Mouse (Mus musculus): ENCODE data around the gene Trim7. TPM values are rescaled to one million over a fixed set of nuclear protein-coding genes. Genes with fewer than 3 reads are reported as not detected.
A peak's percentile ranks its signal among the peaks of the same experiment; 100 is the strongest.
"Not testable (repeated sequence)": the region's sequence is repeated elsewhere in the genome, so short reads cannot be mapped to it uniquely, and the experiment has no call there.

The Trim7 gene
- total RNA-seq (2021) = 10 to 100 TPM in 1 of 2 experiments, 1 to 10 TPM in 1; 9.4 to 12.4 TPM

DNA sequence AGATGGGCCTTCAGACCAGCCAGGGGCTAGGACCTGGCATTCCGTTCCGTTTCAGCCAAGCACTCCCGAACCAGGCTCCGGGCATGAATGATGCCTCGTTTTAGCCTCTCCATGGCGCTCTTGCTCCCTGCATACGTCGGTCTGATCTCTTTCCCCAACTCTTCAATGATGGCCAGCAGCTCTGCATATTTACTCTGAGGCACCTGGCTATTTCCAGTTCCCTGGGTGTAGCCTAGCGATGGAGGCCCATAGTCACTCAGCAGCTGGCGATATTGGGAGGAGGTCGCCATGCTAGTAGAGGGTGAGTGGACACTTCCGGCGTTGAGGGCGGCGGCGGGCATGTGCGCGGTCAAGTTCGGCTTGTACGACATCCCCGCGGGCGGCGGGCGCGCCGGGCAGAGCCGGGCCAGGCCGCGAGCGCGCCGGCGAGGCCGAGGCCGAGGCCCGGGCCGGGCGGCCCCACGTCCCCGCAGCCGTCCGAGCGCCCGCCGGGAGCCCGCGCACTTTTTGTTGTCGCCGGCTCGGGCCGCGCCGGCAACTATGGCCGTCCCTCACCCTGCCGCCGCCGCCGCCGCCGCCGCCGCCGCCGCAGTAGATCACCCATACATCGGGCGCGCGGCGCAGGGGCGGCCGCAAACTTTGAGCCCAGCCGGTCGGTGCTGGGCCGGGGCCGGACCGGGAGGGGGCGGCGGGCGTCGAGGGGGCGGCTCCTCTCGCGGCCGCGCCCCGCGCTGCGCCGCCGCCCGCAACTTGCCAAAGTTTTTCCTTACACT lies at the start of gene Trim7, which contains the start of gene Gm12184:
Trim7 (plus strand) TSS at position 162 of the 773 bp plus-strand sequence.
Gm12184 (minus strand) TSS at position 677 of the 773 bp plus-strand sequence.
- intact Hi-C loops (cut with DNase I) = not testable (repeated sequence)
- peak; percentile 21 for DNase-seq

DNA sequence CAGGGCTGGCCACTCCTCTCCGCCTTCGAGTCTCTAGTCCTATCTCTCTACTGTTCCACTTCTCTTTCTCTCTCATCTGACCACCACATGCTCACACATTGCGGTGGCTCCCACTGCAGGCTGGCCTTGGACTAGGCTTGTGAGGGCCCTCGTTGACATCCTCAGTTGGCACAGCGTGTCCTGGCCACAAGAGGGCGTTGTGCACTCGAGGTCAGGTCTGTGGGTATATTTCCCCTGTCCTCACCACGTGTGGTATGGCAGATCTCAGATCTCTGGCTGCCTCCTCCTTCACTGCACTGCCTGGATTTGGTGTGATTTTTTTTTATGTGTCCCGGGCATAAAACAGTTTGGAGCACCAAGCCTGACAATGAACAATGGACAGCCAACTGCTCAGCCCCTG lies 49.3 kb upstream of the Trim7 start:
- intact Hi-C loops (cut with DNase I) = loop anchor here (10.0 kb wide), 2 partner anchors 1852 to 1932 kb away; no protein-coding TSS in a partner anchor
- no peak for DNase-seq

DNA sequence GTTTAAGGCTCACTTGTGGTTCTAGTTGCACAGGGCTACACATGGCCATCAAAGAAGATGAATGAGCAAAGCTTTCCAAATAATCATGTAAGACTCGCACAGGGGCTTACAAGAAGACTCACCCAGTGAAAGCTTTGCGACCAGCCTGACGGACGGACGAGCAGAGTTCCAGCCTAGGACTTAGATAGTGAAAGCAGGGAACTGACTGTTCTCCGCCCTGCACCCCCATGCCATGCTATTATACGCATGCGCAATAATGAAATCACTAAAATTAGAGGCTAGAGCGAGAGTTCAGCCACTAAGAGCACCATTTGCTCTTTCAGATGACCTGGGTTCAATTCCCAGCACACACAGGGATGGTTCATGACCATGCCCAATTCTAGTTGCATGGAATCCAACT lies 48.6 kb upstream of the Trim7 start:
- DNase-seq = no peak
- intact Hi-C loops (cut with DNase I) = loop anchor here (10.0 kb wide), 2 partner anchors 1853 to 1933 kb away; no protein-coding TSS in a partner anchor

DNA sequence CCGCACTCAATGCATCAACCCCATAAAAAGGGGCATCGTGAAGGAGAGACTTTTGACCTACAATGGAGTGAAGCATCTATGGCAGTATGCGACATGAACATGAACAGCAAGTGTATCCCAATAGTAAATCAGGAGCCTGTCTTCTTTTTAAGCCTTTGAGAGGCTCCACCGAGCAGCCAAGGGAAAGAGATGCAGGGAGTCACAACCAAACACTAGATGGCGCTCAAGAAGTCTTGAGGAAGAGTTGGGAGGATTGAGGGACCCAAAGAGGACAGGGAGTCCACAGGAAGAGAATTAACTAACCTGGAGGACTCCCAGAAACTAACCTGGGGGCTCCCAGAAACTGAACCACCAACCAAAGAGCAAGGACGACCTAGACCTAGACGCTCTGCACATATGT lies 46.5 kb upstream of the Trim7 start:
- intact Hi-C loops (cut with DNase I) = loop anchor here (10.0 kb wide), 2 partner anchors 1855 to 1935 kb away; no protein-coding TSS in a partner anchor

DNA sequence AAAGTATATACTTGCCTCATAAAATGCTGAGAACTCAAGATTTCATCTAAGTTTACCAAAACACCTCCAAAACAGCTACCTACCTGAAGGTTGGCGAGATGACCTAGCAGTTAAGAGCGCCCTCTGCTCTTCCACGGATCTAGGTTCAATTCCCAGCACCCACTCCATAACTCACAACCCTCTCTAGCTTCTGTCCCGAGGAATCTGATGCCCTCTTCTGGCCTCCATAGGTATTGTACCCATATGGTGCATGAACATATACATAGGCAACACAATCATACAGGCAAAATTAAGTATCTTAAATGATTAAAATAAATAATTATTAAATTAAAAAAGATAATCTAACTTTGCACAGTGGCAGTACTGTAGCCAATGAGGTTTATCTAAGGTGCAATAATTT lies 43.7 kb upstream of the Trim7 start:
- intact Hi-C loops (cut with DNase I) = no loop called here

More for the DNA sequence above, 46.5 kb upstream of the Trim7 start:
- DNase-seq = peak; percentile 19

DNA sequence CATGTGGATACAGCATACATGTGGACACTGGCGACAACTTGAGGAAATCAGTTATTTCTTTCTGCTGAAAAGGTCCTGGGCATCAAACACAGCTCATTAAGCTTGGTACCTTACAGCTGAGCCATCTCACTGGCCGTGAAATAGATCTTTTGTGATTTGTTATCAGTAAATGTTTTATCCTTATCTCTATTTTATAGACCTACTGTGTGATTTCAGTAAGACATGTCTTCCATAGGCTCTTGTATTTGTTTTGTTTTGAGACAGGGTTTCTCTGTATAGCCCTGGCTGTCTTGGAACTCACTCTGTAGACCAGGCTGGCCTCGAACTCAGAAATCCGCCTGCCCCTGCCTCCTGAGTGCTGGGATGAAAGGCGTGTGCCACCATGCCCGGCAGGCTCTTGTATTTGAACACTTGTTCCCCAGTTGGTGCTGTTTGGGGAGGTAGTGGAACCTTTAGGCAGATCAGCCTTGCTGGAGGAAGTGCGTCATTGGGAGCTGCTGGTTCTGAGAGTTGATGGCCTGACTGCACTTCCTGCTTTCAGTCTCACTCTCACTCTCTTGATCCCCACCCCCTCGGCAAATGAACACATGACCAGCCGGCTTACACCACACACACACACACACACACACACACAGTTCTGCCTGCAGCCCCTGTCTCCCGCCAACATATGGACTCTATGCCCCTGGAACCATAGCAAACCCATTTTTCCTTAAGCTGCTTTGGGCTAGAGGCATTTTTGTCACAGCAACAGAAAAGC lies 38.3 kb upstream of the Trim7 start:
- intact Hi-C loops (cut with DNase I) = no loop called here
- DNase-seq = peak; percentile 31

More for the DNA sequence above, 43.7 kb upstream of the Trim7 start:
- no peak for DNase-seq

DNA sequence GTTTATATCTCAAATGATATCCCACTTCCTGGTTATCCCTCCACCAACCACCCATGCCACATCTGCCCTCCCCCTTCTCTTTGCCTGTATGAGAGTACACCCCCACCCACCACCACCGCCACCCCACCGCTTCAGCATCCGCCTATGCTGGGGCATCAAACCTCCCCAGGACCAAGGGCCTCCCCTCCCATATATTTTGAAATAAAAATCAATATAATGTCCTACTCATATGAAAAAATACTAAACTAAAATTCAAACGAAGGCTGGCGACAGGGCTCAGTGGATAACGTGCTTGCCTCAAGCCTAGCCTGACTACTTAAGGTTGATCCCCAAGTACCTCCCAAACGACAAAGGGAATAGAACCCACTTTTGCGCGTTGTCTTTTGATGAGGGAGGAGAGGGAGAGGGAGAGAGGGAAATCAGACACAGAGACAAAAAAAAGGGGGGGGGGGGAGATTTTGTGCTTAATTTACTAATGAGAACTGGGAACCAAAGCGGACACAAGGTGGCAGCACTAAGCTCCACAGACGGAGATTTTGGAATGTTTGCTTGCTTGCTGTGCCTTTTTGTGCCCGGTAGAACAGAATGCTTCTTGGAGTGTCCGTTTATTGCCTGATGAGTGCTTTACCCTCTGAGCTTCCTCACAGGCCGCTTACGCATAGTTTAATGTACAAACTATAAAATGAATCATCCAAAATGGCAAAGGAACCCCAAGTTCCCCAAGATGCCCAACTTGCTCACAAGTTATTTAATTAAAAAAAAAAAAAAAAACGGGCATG lies 37.4 kb upstream of the Trim7 start:
- peak; percentile 82 for DNase-seq
- intact Hi-C loops (cut with DNase I) = no loop called here

DNA sequence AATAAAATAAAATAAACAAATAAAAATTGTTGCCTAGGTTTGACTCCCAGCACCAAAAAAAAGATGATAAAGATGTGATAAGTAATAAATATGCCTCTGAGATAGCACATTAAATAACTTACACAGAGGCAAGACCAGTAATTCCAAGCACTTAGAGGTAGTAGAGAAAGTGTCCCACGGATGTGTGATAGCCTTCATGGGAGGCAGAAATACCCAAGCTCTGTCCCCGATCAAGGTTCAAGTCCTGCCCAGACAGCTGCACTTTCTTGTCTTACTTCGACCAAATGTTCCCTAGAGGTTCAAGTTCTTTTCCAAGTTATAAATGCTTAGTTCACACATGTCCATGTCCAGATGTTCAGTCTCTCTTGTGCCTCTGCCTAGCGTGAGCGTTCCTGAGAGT lies 36.7 kb upstream of the Trim7 start:
- intact Hi-C loops (cut with DNase I) = no loop called here
- no peak for DNase-seq

DNA sequence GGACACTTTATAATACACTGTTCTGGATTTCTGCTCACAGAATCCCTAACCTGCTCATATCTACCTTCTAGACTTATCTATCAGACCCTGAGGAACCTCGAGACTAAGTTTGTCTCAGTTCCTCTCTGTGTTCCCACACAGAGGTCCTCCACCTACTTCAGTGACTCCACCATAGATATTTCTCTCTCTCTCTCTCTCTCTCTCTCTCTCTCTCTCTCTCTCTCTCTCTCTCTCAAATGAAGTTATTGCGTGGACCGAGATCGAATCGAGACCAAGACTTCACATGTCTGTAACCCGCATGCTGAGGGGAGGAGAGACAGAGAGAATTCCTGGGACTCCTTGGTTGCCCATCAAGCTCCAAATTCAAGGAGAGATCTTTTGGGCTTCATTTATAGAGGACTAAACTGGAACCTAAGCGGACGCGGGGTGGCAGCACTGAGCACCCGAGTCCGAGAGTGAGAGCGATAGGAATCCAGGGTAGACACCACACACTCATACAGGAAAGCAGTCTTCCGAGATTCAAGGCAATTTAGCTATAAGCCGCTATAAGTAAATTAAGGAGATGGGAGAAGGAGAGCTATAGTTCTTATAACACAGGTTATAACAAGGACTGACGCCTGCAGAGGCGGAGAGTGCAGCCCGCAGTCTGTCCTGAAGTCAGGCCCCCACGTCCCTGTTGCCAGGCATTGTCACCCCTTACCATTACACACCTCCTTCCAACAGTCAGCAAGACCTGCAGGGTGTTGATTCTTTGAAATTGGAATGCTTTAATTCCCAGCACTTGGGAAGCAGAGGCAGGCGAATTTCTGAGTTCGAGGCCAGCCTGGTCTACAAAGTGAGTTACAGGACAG lies 35.7 kb upstream of the Trim7 start:
- peak; percentile 86 for DNase-seq
- intact Hi-C loops (cut with DNase I) = loop anchor here (2.0 to 5.0 kb wide), 2 partner anchors 69 to 317 kb away; no protein-coding TSS in a partner anchor

DNA sequence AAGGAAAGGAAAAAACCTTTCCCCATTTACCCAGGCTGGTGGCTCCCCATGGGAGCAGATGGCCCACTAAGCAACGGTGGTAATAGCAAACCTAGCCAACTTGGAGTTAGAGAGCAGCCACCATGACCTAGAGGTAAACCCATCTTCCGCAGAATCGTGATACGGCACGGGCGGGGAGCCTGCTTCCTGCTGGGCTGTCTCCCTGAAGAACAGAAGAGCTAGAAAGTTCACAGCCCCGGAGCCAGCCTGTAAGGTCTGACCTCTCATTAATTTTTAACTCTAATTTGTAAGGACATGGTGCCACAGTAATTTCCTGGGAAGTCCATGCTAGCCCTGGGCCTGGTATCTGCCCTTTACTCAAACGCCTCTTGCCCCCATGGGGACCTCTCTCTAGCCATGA lies 35.0 kb upstream of the Trim7 start:
- intact Hi-C loops (cut with DNase I) = loop anchor here (2.0 to 5.0 kb wide), 2 partner anchors 68 to 316 kb away; no protein-coding TSS in a partner anchor

DNA sequence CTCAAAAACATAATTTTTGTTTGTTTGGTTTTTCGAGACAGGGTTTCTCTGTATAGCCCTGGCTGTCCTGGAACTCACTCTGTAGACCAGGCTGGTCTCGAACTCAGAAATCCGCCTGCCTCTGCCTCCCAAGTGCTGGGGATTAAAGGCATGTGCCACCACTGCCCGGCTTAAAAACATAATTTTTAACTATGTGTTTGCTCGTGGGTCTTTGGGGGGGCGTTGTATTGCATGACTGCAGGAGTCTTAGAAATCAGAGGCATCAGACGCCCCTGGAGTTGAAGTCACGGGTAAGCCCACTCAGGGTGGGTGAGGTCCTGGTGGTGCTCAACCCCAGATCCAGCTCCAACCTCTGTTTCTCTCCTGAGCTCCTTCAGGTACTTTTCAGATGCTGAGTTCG lies 34.0 kb upstream of the Trim7 start:
- not testable (repeated sequence) for DNase-seq
- intact Hi-C loops (cut with DNase I) = loop anchor here (2.0 to 5.0 kb wide), 2 partner anchors 67 to 315 kb away; no protein-coding TSS in a partner anchor

More for the DNA sequence above, 35.0 kb upstream of the Trim7 start:
- no peak for DNase-seq

DNA sequence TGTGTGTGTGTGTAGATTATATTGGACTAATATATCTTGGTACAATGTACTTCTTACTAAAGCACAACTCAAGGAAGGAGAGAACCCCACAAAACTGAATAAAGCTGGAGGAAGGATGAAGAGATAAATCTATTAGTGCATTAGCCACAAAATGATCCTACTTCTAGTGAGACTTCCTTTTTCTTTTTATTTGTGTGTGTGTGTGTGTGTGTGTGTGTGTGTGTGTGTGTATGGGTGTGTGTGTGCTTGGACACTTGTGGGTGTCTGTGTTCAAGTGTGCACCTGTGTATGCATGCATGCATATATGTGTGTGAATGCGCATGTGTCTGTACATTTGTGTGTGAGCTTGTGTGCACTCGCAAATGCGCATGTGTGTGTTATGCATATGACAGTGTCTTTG lies 32.8 kb upstream of the Trim7 start:
- intact Hi-C loops (cut with DNase I) = loop anchor here (5.0 kb wide), 1 partner anchor 314 kb away; no protein-coding TSS in a partner anchor

DNA sequence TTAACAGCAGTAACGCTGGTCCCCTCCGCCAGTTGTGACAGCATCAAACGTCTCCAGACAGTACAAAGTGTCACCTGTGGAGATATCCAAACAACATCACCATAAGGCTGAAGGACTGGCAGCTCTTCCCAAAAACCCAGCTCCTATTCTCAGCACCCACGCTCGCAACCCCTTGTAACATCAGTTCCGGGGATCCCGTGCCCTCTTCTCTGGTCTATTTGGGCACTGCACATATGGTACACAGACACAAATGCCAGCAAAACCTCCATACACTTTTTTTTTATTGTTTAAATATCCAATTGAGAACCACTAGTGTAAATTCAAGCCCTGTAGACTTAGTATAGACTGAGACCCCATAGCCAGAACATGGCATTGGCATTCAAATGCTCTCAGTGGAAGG lies 30.7 kb upstream of the Trim7 start:
- DNase-seq = no peak
- intact Hi-C loops (cut with DNase I) = no loop called here

More for the DNA sequence above, 32.8 kb upstream of the Trim7 start:
- DNase-seq = no peak

DNA sequence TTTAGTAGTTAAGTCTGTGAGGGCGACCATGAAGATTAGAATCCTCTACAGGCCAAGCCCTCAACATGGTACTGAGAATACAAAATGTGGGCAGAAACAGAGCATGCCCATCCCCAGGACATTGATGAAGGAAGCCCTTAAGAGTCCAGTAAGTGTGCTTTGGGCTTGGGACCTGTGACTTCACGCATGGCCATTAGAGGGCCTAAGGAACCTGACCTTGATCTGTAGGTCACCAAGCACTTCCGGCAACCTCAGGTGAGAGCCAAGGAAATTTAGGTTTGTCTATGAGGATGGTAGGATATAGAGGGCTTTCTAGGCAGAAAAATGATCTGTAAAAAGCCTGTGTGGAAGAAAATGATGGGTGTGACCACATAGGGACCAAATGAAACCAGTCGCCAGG lies 29.6 kb upstream of the Trim7 start:
- DNase-seq = no peak
- intact Hi-C loops (cut with DNase I) = no loop called here

DNA sequence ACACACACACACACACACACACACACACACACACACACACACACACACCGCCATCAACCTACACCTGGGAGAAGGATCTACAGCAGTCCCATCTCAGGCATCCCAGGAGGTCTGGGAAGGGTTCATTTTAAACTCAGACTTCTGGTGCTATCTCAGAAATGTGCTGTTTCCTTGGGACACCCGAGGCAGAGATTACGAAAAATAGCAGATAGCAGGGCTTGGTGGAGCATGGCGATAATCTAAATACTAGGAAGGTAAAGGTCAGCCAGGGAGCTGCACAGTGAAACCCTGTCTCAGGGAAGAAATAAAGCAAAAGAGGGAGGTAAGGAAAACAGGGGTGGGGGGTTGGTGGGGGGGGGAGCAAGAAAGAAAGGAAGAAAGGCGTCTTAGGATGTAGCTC lies 28.7 kb upstream of the Trim7 start:
- no peak for DNase-seq
- intact Hi-C loops (cut with DNase I) = no loop called here

DNA sequence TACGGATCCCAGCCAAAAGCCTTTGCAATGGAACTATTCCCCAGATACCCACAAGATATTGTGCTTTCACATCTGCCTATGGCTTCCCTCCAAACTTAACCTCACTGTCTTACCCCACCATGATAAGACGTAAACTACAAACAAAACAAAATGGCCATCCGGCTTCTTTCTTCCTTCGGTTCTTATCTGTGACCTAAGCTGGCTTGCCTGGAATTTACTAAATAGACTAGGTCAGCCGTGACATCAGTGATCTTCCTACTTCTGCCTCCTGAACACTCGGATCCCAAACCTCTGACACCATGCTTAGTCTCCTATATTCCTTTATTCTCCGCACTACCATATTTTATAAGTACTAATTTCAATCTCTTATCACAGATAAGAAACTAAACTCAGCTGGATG lies 27.6 kb upstream of the Trim7 start:
- no peak for DNase-seq
- intact Hi-C loops (cut with DNase I) = no loop called here

DNA sequence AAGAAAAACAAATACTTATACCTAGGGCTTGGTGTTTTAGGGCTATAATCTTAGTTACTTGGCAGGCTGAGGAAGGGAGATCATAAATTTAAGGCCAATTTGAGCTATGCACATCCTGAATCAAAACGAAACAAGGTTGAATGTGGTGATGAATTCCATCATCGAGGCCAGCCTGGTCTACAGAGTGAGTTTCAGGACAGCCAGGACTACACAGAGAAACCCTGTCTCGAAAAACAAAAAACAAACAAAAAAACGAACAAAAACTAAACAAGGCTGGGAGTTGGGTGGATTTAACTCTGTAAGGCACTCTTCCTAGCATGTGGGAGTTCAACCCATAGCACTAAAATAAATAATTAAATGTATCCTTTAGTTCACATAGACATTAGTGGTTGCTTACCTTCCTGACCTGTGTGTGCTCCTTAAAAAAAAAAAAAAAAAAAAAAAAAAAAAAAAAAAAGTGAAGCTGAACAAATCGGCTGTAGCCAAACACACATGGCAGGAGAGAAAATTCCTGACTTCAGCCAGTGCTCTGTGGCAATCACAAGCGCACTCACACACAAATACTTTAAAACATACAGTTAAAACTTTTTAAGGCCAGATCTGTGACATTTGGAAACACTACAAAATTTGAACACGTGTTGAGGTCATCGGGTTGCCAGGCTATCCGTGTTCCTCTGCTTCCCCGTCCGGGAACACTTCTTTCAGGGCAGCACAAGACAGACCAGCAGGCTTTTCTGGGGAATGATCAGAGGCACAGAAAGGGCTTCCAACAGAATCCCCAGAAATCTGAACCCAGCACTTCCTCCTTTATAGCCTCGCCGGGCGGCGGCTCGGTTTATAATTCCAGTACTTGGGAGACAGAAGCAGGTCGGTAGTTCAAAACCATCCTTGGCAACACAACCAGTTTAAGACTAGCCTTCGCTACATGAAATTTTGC lies 26.7 kb upstream of the Trim7 start:
- intact Hi-C loops (cut with DNase I) = no loop called here
- peak; percentile 13 for DNase-seq

DNA sequence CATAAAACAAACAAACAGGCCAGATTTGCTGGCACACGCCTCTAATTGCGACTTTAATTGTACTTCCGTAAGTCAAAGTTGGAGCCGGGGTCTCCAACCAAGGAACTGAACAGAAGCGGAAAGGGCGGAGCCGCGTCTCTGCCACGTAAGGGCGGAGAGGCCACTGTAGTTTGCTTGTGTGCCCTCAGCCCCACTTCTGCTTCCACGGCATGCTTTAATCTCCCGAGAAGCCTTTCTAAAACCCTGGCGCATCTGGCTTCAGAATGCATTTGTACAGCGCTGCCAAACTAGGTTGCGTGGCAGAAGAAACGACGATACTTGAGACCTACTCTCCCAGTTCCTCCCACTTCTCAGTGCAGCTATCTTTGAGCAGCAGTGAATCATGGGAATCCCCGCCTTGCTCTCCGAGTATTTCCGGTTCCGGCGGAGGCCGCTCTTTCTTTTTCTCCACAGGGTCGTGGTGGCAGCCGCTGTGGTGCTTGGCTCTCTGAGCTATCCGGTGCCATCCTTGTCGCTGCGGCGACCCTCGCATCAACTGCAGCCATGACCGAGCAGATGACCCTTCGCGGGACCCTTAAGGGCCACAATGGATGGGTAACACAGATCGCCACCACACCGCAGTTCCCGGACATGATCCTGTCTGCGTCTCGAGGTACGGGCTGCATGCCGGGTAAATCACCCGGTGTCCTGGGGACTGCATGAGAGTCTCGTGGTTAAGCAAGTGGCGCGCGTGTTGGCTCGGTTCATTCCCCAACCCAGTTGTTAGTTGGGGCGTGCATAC lies 25.8 kb upstream of the Trim7 start, which contains the start of gene Rack1:
Rack1 (plus strand) TSS at position 412 of the 781 bp plus-strand sequence.
- intact Hi-C loops (cut with DNase I) = no loop called here
- DNase-seq = peak; percentile 86
